Mouse (Mus musculus) thymus, adult 18-20 months (tissue): ENCODE results near the gene Colgalt1.
A peak's percentile ranks its signal among the peaks of the same experiment; 100 is the strongest.

ENCODE experiments used
- DNase-seq, 2 experiments: peaks; one replicate each; pipeline ENCODE4 v3.0.0; 2022; ENCODE audit warnings: mixed read lengths in 2 of 2

Gene Colgalt1

DNA sequence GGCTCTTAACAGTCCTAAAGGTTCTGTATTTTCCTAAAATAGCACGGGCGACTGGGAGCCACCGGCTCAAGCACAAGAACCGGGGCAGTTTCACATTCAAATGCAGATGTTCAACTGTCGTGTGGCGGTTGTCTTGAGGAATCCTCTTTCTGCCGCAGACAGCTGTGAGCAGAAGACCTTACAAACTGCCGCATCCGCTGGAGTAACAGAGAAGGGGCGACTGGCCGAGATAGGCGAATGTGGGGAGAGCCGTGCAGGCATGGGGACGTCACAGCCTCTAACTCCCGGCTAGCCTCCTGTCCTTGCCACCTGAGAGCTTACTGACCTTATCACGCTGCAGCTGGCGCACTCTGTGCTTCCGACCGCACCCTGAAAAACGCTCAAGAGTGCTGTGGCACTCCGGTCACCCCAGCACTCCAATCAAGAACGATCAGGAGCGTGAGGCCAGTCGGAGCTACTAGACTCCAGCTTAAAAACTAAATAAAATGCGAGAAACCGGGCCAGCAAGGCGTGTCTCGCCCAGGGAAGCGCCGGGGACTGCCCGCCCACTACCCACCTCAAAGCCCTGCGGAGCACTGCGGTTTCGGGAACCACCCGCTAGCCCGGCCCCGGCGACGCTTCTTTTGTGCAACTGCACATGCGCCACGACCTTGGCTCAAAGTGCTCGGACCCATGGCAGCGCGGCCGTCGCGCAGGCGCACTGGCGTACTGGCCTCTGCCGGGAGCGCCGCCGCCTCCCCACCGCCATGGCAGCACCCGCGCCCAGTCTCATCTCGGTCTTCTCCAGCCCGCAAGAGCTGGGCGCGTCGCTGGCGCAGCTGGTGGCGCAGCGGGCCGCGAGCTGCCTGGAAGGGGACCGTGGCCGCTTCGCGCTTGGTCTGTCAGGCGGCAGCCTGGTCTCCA, 19.1 kb upstream of the Colgalt1 start, which contains the start of gene Pgls:
Gene Pgls (plus strand): TSS at position 706 of the 903 bp plus-strand sequence.
- DNase-seq, result peak; percentile 92 to 95

DNA sequence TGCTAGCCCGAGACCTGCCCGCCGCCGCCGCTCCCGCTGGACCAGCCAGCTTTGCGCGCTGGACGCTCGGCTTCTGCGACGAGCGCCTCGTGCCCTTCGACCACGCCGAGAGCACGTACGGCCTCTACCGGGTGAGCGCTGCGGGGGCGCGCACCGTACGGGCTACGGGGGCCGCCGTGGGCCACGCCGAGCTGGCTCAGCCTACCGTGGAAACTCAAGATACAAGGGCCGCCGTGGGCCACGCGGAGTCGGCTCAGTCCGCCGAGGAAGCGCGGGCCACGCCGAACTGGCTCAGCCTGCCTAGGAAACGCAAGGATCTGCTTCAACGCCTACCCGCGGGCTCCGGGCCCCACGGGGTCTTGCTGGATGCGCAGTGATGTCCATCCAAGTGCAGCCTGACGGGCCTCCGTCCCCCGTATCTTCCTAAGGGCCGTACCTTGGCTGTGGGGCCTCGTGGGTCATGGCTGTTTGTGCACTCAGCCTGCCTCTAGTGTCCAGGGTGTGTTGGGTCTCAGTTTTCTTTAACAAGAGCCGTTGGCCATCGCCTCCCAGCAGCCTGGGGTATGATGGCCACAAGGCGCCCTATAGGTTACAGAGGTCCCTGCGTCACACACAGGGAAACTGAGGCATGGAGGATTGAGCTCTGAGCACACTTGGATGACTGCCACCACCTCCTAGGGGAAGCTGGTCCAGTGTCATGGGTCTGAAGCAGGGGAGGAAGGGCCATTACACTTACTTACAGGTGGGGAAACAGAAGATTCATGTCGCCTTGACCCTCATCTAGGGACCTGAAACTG, 18.2 kb upstream of the Colgalt1 start:
- peak; percentile 69 to 71 for DNase-seq

DNA sequence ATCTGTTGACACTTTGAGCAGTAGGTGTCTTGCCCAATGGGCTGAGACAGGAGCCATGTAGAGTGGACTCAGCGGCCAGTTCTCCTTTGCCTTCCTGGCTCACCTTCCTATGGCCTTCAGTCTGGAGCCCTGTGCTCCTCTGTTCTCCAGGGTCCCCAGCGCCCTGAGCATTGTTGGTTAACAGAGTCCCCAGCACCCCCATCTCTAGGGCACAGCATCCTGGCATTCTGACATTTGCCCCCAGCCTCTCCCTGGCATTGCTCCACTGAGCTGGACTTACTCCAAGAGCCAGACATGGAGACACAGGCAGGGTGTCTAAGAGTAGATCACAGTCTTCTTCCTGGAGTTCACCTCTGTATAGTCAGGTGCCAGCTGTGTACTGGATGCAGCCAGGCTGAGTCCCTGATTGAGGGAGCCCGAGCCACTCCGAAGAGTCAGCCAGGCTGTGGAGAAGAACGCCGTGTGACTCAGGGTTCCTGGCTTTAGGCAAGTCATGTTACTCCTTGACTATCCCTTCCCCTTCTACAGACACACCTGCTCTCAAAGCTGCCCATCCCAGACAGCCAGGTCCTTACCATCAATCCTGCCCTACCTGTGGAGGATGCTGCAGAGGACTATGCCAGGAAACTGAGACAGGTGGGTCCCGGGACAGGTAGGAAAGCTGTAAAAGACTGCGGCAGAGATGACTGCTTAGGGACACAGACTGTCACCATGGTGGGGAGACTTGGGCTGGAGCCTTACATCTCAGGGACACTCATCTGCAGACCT, 17.1 kb upstream of the Colgalt1 start:
- no peak for DNase-seq

DNA sequence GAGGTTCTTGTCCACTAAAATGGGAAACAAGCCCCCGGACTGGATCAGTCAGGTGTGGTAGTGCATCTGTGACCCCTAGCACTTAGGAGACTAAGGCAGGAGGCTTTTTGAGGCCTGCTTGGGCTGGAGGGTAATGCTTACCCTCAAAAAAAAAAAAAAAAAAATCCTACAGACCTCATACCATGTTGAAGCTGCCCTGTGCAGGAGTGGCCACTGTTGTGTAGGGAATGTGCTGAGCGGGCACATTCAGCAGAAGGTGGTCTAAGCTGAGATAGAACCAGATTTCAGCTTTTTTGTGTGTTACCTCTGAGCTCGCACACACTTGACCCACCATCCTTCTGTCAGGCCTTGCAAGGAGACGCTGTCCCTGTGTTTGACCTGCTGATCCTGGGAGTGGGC, 16.5 kb upstream of the Colgalt1 start:
- DNase-seq, result no peak

DNA sequence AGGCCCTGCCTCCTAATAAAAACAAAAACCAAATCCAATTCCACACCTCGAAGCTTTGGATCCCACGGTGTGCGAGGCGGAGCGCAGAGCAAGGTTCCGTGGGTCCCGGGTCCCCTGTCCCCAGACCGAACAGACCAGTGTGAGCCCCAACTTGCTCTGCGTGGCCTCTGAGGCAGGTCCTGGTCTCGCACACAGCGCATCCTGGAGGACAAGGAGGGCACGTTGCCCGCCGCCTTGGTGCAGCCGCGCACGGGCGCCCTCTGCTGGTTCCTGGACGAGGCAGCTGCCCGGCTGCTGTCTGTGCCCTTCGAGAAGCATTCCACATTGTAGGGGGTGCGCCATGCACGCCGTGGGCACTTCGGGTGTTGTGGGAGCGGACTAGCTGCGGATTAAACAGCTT, 14.9 kb upstream of the Colgalt1 start:
- peak; percentile 76 to 78 for DNase-seq

DNA sequence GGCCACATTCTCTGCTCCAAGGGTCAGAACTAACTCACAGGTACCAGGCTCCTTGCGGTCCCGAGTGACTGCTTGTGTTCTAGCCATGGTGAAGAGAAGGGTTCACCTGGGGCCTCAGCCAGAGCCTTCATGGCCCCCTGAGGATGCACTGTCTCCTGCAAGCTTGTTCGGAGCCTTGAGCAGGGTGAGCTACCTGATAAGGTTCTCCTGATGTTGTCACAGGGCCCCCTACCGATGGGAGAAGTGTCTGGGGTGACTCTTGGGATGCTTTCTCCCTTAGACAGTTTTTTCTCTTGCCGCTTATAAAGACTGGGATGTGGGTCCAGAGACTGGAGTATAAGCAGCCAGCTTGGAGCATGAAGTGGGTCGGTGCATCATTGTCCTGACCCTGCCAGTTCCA, 14.4 kb upstream of the Colgalt1 start:
- no peak for DNase-seq

DNA sequence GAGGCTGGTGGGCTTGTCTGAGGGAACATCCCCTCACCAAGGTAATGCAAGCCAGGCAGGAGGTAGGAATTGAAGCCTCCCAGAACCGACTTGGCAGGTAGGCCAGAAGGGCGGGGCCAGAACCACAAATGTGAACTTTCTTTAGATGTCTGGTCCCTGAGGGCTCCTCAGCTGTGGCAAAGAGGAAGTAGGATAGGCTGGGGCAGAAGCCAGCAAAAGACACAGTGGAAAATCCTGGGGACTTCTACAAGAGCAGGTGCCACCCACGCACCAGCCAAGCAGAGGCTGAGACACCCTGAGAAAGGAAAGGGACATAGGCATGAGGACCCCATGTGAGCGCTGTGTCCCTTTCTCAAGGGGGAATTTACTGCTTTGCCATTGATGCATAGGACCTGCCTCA, 14.0 kb upstream of the Colgalt1 start:
- peak in 1 of 2 experiments; percentile 34 for DNase-seq

DNA sequence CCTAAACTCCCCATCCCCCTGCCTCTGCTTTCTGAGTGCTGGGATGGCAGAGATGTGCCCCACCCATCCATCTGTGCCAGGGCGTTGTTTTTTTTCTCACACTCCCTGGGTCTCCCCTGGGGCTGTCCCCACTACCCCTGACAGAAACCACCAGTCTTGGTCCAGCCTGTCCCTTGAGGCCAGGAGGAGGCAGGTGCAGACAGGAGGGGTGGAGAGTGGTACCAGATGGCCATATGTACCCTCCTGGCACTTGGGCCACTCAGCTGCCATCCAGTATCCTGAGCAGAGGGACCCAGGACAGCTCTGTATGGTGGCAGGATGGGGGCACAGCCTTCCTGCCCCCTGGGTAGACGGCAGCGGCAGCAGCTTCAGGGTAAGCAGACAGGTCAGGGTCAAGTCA, 13.3 kb upstream of the Colgalt1 start, which contains the start of gene Fam129c:
Gene Fam129c (plus strand): TSS at position 198 of the 400 bp plus-strand sequence.
- no peak for DNase-seq

DNA sequence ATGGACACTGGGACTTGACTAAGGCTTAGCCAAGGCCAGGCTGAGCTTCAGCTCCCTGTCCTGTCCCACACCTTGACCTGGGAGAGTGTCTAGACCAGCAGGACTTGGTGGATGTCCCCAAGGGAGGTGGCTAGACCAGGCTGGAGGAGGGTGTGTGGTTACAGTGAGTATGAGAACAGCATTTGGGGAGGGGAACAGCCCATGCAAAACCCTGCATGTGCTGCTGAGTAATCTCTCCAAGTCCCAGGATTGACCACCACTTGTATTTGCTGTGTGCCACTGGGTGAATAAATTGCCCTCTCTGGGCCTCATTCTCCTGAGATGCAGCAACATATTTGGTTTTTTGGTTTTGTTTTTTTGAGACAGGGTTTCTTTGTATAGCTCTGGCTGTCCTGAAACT, 12.4 kb upstream of the Colgalt1 start:
- no peak for DNase-seq

DNA sequence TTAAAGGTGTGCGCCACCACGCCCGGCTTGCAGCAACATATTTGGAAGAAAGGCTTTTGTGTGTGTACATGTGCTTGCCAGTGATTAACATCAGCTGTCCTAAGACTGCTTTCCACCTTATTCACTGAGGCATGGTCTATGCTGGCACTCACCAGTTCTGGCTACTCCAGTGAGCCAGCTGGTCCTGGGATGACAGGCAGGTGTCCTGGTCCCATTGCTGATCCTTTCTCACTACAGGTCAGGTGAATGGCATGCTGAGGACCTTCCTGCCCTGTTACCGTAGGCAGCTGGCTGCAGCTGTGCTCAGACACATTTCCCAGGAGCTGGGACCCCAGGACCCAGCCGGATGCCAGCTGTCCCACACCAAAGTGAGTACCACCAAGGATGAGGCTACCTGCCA, 12.0 kb upstream of the Colgalt1 start:
- no peak for DNase-seq

DNA sequence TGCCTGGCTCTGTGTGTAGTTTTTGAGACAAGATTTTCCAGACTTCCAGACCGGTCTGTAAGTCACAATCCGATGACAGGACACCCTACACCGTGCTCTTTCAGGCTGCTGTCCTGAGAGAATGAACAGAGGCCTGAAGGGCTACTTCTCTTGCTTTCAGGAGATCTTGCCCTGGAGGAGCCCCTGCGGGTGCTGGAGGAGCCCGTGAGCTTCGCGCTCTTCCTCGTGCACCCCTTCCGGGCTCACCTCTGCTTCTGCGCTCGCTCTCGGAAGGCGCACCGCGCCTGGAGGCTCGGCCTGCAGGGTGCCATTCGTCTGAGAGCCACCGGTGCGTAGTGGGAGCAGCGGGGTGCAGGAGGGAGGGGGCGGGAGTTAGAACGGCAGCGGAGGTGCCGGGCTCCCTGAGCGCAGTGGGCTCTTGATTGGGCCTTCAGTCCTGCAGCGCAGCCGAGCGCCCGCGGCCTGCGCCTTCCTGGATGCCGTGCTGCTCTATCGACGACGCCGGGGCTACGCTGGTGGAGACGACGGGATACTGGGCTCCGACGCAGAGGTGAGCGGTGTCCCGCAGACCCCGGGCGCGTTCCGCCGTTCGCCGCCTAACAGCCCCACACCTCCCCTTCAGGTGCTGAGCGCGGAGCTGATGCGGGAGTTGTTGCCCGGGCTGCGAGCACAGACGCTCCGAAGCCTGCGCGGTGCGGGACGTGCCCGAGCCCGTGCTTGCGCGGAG, 8.7 kb upstream of the Colgalt1 start:
- no peak for DNase-seq

DNA sequence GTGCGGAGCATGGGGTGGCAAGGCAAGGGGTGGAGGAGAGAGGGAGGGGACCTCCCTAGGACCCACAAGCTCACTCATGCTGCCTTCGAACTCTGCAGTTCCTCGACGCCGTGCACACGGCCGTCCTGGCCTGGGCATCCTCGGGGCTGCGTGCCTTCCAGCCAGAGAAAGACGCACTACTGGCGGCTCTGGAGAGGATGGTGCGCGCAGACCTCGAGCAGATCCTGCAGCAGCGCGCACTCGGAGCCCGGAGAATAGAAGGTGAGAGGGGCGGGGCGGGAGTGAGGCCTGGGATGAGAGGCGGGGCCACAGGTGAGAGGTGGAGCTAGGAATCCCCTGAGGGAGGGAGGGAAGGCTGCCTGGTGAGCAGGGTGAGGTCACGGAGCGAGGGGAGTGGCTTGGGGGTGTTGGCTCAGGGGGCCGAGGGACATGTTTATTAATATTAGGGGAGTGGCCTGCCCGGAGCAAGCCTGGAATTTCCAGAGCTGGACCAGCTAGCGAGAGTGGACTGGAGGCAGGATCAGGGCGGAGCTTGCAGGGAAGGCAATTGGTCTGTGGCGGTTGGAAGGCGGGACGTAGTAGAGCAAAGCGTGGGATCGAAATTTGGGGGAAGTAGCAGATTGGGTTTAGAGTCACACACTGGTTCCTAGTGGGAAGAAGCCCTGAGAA, 8.0 kb upstream of the Colgalt1 start:
- no peak for DNase-seq

DNA sequence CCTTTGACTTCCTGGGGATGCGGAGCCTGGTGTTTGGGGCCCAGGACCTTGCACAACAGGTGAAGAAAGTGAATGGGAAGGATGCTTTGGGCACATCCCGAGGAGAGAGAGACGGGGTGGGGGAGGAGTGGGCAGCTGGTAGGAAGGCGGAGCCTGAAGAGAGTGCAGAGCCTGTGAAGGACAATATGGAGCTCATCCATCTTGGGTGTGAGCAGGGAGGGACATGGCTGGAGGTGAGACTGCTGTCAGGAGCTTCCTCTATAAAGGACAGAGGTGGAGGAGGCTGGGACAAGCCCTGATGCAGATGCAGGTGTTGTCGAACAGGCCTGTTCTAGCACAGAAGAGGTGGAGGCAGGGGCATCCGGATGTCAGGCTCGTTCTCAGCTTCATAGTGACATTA, 6.8 kb upstream of the Colgalt1 start:
- no peak for DNase-seq

DNA sequence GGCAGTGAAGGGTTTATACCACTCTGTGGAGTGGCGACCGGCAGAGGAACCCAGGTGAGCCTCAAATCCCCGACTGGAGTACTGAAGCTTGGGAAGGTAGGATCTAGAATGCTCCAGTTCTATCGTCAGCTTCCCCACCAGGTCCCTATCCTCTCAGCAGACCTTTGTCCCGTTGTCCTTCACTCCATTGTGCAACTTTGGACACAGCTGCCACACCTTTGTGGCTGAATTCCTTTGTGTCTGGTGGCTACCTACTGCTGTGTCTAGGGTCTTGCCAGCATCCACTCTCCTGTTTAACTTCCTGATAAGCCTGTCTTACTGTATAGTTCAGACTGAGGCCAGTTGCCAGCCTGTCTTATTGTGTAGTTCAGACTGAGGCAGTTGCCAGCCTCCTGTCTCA, 1.3 kb downstream of the Colgalt1 start:
- no peak for DNase-seq

DNA sequence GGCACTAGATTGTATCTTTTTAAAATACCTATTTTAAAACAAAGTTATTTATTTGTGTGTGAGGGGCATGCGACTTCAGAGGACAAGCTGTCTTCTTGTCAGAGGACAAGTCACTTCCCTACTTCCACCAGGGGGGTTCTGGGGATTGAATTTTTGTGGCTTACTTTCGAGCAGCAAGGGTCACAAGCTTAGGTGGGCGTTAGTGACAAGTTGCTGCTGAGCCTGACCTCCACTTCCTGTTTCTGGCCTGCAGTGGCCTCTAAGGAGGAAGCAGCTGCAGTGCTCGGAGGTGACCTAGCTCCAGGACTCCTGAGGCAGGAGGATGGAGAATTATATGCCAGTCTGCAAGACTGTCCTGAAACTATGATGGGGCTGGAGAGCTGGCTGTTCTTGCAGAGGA, 2.6 kb downstream of the Colgalt1 start:
- no peak for DNase-seq

DNA sequence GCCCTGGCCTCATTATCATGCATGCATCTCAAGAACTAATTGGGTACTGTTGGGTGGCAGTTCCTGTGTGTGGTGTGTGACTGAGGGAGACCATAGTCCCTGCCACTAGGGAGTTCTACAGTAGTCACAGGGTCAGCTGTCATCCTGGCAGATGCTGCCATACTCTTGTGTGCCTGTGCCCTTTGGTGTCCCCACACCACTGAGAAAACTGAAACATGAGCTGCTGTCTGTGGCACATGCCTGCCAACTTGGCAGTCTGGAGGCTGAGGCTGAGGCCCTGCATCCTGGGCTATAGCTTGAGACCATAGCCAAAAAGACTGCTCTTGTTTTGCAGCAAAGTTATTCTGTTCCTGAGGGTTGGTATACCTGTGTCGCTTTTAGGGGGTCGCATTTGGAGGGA, 9.0 kb downstream of the Colgalt1 start:
- DNase-seq, result no peak

DNA sequence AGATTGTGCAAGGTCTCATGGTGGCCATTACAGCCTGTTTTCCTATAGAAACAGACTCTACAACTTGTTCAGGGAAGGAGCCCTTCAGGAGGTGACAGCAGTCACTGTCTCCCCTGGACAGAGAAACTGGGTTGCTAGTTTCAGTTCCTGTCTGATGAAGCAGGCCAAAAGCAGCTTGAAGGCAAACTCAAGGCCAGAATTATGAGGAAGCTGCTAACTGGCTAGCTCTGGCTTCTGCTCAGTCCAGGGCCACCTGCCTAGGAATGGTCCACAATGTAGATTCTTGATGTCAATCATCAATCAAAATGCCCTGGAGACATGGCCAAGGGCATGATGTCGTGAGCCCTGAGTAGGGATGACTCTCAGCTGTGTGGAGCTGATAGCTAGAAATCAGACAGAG, 14.3 kb downstream of the Colgalt1 start:
- DNase-seq, result no peak

DNA sequence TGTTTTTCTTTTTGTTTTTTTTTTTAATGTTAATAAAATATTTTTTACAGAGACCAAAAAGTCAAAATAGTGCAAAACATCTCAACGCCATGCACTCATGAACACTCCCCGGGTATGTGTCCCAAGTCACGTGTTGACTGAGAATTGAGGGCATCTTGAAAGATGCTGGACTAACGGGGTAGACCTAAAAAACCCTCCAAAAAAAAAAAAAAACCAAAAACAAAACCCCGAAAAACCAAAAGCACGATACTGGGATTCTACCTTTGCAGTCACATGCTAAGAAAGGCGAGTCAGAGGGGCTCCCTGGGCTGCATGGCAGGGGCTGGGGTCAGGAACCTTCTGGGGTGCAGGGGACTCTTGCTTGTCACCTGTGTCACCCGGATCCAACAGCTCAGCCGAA, 16.0 kb downstream of the Colgalt1 start:
- no peak for DNase-seq

DNA sequence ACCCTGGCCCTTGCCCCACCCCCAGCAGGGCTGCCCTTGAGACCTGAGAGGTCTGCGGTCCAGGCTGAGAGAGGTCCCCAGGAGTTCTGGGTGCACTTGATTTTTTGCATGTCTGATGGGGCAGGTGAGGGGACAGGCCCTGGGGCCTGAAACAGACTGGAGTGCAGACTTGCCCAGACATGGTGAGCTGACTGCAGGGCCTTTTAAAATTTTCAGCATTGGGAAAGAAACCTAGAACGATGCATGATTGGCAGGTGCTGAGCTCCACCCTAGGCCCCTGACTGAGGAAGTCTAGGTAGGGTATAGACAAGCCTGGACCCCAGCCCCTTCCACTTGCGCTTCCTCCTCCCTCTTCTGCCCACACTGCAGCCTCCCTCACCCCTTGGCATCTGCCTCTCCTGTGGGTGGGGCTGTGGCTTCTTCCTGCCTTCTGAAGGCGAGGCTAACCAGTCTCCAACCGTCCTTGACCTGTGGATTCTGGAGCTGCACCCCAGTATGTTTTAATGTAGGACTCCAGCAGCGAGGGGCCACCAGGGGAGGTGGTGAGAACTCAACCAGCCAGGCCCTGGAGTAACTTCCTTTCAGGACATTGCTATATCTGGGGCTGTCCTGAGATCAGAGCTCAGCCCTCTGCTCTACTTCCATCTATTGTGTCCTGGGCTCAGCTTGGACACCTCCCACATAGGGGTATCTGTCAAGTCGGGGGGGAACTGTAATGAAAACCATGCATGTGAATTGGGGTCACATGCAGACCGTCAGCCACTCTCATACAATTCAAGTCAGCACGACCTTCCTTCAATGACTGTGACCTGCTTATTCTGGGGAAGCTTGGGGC, 16.7 kb downstream of the Colgalt1 start:
- no peak for DNase-seq

DNA sequence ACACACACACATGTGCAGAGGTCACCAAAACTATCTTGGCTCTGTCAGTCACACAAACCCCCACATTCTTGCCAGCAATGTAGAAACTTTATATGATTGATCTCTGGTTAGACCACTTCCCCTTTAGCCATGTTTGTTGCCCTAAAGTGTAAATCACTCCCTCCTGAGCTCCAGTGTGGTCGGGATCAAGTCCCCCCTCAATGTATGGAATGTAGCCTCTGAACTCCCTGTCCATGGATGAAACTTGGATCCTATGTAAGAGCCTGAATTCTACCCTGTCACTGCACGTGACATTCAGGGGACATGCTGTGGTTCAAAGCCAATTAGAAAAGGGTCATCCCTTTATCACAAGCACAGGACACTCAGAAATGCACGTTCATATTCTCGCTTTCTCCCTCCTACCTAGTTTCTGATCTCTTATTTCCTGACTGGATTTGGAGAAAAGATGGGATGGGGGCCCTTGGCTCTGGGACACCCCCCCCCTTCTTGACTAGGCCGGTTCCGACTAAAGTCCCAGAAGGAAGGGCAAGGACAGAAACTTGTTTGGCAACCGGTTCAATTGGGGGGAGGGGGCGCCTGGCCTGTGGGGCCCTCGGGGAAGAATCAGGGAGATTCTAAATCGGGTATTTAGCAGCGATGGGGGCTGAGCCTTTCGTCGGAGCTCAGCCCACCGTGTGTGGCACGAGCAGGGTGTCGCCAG, 17.7 kb downstream of the Colgalt1 start:
- DNase-seq, result no peak
